Mouse (Mus musculus) heart, embryonic 12.5 days (tissue): ENCODE data around the gene Tpcn2. TPM values are rescaled to one million over a fixed set of nuclear protein-coding genes. Genes with fewer than 3 reads are reported as not detected.

Source experiments
- ATAC-seq: fragments of 200-750 bp; cut with Nextera tagmentation; 2 replicates; pipeline ENCODE4 v1.8.0; 2017; ENCODE audit warnings: moderate TSS enrichment, moderate library complexity; ENCODE audit not compliant: insufficient number of reproducible peaks, low FRiP score
- H3K27ac ChIP-seq: fragments of 300-500 bp; sonication (generic); 2 replicates; pipeline ENCODE4 v1.5.1; 2016; ENCODE audit warnings: mild to moderate bottlenecking, moderate library complexity; ENCODE audit not compliant: poor library complexity, severe bottlenecking
- H3K27me3 ChIP-seq: fragments of 300-500 bp; sonication (generic); replicated peaks from 2 replicates; pipeline ENCODE4 v1.6.1; 2016; ENCODE audit warnings: mild to moderate bottlenecking, moderate library complexity
- H3K36me3 ChIP-seq: fragments of 300-500 bp; sonication (generic); 2 replicates; pipeline ENCODE4 v1.6.1; 2016; ENCODE audit warnings: mild to moderate bottlenecking, moderate library complexity
- H3K4me1 ChIP-seq: fragments of 300-500 bp; sonication (generic); replicated peaks from 2 replicates; pipeline ENCODE4 v1.6.1; 2016; ENCODE audit warnings: mild to moderate bottlenecking
- H3K4me2 ChIP-seq: fragments of 300-500 bp; sonication (generic); 2 replicates; pipeline ENCODE4 v1.6.1; 2016; ENCODE audit warnings: mild to moderate bottlenecking, moderate library complexity
- H3K4me3 ChIP-seq: fragments of 300-500 bp; sonication (generic); 2 replicates; pipeline ENCODE4 v1.5.1; 2016; ENCODE audit warnings: mild to moderate bottlenecking
- H3K9ac ChIP-seq: fragments of 300-500 bp; sonication (generic); 2 replicates; pipeline ENCODE4 v1.6.1; 2016; ENCODE audit warnings: mild to moderate bottlenecking, moderate library complexity
- H3K9me3 ChIP-seq: fragments of 300-500 bp; sonication (generic); replicated peaks from 2 replicates; pipeline ENCODE4 v1.6.1; 2016; ENCODE audit warnings: mild to moderate bottlenecking, moderate library complexity
- WGBS: fragments of 180-500 bp; shearing (Covaris S2); methylation state at CpG from one replicate; pipeline ENCODE4 v1.1.7; 2016; 5-methylcytosine and 5-hydroxymethylcytosine counted together
- polyA plus RNA-seq: library from polyadenylated mRNA; unstranded; fragments of >200 nt; fragmentation: Nextera tagmentation; extraction: Ambion mirVana; gene quantifications from 2 replicates; pipeline ENCODE4 v1.2.1, GENCODE M21; 2016

Gene Tpcn2
- polyA plus RNA-seq, 1 experiment from 2014 or later: 7.3 TPM

GRCm38 (mm10) chr7:145197711-145198110, 86.1 kb downstream of the Tpcn2 start:
- Histone ChIP-seq H3K27ac (peak overlapping the region; percentile 95), H3K4me1 (peaks cover 65% of the 10 kb centered on the region), H3K4me3 (no peak overlapping the region), H3K9me3 (peaks cover 6% of the 10 kb centered on the region; the same call in 1 of the 2 replicates), H3K27me3 (no peaks in the 10 kb centered on the region), H3K36me3 (no peaks in the 10 kb centered on the region), H3K9ac (peak overlapping the region; percentile 42; the same call in 1 of the 2 replicates), H3K4me2 (no peak overlapping the region)
- 26% methylated on average over 3 of the region's 3 CpGs for WGBS
- no peak for ATAC-seq

- peaks cover 67% of the 10 kb centered on the region for H3K4me1 ChIP-seq
- H3K4me3 ChIP-seq: no peak overlapping the region
- no peak for ATAC-seq
- H3K9me3 ChIP-seq: peaks cover 6% of the 10 kb centered on the region; the same call in 1 of the 2 replicates
- H3K27me3 ChIP-seq: no peaks in the 10 kb centered on the region
- no peaks in the 10 kb centered on the region for H3K36me3 ChIP-seq
- no peak overlapping the region for H3K4me2 ChIP-seq
- no peak overlapping the region for H3K9ac ChIP-seq
- peak overlapping the region; percentile 95 for H3K27ac ChIP-seq
- 77% methylated on average over 3 of the region's 3 CpGs for WGBS
Observed at GRCm38 (mm10) chr7:145197042-145197441, 86.8 kb downstream of the Tpcn2 start.

- 85% methylated on average over 6 of the region's 6 CpGs for WGBS
Observed at GRCm38 (mm10) chr7:145196340-145196739, 87.5 kb downstream of the Tpcn2 start.

GRCm38 (mm10) chr7:145195186-145195927, 88.5 kb downstream of the Tpcn2 start:
- Histone ChIP-seq H3K9ac (no peak overlapping the region), H3K27ac (peak overlapping the region; percentile 62; the same call in 1 of the 2 replicates), H3K9me3 (no peaks in the 10 kb centered on the region), H3K36me3 (no peaks in the 10 kb centered on the region), H3K4me3 (no peak overlapping the region), H3K4me1 (peaks cover 67% of the 10 kb centered on the region), H3K4me2 (no peak overlapping the region), H3K27me3 (no peaks in the 10 kb centered on the region)
- 64% methylated on average over 5 of the region's 5 CpGs for WGBS
- no peak for ATAC-seq

More at GRCm38 (mm10) chr7:145196340-145196739, 87.5 kb downstream of the Tpcn2 start:
- H3K27me3 ChIP-seq: no peaks in the 10 kb centered on the region
- no peak for ATAC-seq
- H3K4me3 ChIP-seq: no peak overlapping the region
- peaks cover 67% of the 10 kb centered on the region for H3K4me1 ChIP-seq
- no peaks in the 10 kb centered on the region for H3K36me3 ChIP-seq
- H3K9ac ChIP-seq: no peak overlapping the region
- no peak overlapping the region for H3K27ac ChIP-seq
- H3K4me2 ChIP-seq: no peak overlapping the region
- peaks cover 3% of the 10 kb centered on the region; the same call in 1 of the 2 replicates for H3K9me3 ChIP-seq

GRCm38 (mm10) chr7:145194455-145195161, 89.2 kb downstream of the Tpcn2 start:
- ATAC-seq: peak; percentile 43; the same call in 1 of the 2 replicates
- Histone ChIP-seq H3K27me3 (no peaks in the 10 kb centered on the region), H3K9me3 (no peaks in the 10 kb centered on the region), H3K9ac (no peak overlapping the region; the same call in 1 of the 2 replicates), H3K27ac (peak overlapping the region; percentile 62), H3K4me1 (peaks cover 63% of the 10 kb centered on the region), H3K4me2 (no peak overlapping the region), H3K36me3 (no peaks in the 10 kb centered on the region), H3K4me3 (no peak overlapping the region)
- 38% methylated on average over 3 of the region's 3 CpGs for WGBS

- H3K4me3 ChIP-seq: no peak overlapping the region
- no peaks in the 10 kb centered on the region for H3K9me3 ChIP-seq
- H3K27ac ChIP-seq: no peak overlapping the region
- no peak overlapping the region for H3K4me2 ChIP-seq
- H3K36me3 ChIP-seq: no peaks in the 10 kb centered on the region
- H3K9ac ChIP-seq: no peak overlapping the region
- 72% methylated on average over 6 of the region's 6 CpGs for WGBS
- H3K4me1 ChIP-seq: peaks cover 47% of the 10 kb centered on the region
- no peak for ATAC-seq
- H3K27me3 ChIP-seq: no peaks in the 10 kb centered on the region
Observed at GRCm38 (mm10) chr7:145192836-145193235, 91.0 kb downstream of the Tpcn2 start.

- Histone ChIP-seq H3K9me3 (no peaks in the 10 kb centered on the region), H3K27ac (no peak overlapping the region), H3K4me2 (no peak overlapping the region), H3K36me3 (no peaks in the 10 kb centered on the region), H3K4me1 (peaks cover 24% of the 10 kb centered on the region), H3K27me3 (no peaks in the 10 kb centered on the region), H3K9ac (no peak overlapping the region), H3K4me3 (no peak overlapping the region)
- no peak for ATAC-seq
Observed at GRCm38 (mm10) chr7:145190520-145190919, 93.3 kb downstream of the Tpcn2 start.

- 49% methylated on average over 8 of the region's 8 CpGs for WGBS
Observed at GRCm38 (mm10) chr7:145189342-145189741, 94.5 kb downstream of the Tpcn2 start.

GRCm38 (mm10) chr7:145187802-145188201, 96.0 kb downstream of the Tpcn2 start:
- no peak overlapping the region for H3K4me3 ChIP-seq
- H3K36me3 ChIP-seq: no peaks in the 10 kb centered on the region
- ATAC-seq: no peak
- 0 out of 2 replicates have a peak, but pooled peaks cover 3% of the 10 kb centered on the region for H3K4me1 ChIP-seq
- H3K9ac ChIP-seq: no peak overlapping the region
- H3K27ac ChIP-seq: no peak overlapping the region
- no peaks in the 10 kb centered on the region for H3K27me3 ChIP-seq
- H3K4me2 ChIP-seq: no peak overlapping the region
- WGBS: 48% methylated on average over 3 of the region's 3 CpGs
- H3K9me3 ChIP-seq: no peaks in the 10 kb centered on the region

More at GRCm38 (mm10) chr7:145189342-145189741, 94.5 kb downstream of the Tpcn2 start:
- no peaks in the 10 kb centered on the region for H3K36me3 ChIP-seq
- no peak overlapping the region for H3K9ac ChIP-seq
- H3K9me3 ChIP-seq: no peaks in the 10 kb centered on the region
- H3K4me1 ChIP-seq: peaks cover 12% of the 10 kb centered on the region
- no peaks in the 10 kb centered on the region for H3K27me3 ChIP-seq
- ATAC-seq: no peak
- no peak overlapping the region for H3K4me3 ChIP-seq
- no peak overlapping the region for H3K4me2 ChIP-seq
- H3K27ac ChIP-seq: no peak overlapping the region

- no peak overlapping the region for H3K9ac ChIP-seq
- ATAC-seq: no peak
- no peaks in the 10 kb centered on the region for H3K36me3 ChIP-seq
- no peaks in the 10 kb centered on the region for H3K9me3 ChIP-seq
- H3K4me1 ChIP-seq: peaks cover 14% of the 10 kb centered on the region
- WGBS: 52% methylated on average over 4 of the region's 4 CpGs
- no peak overlapping the region for H3K4me3 ChIP-seq
- H3K4me2 ChIP-seq: no peak overlapping the region
- no peaks in the 10 kb centered on the region for H3K27me3 ChIP-seq
- H3K27ac ChIP-seq: no peak overlapping the region
Observed at GRCm38 (mm10) chr7:145182388-145182787, 101.4 kb downstream of the Tpcn2 start.

GRCm38 (mm10) chr7:145181376-145182034, 102.3 kb downstream of the Tpcn2 start:
- Histone ChIP-seq H3K27ac (no peak overlapping the region), H3K9ac (no peak overlapping the region), H3K4me3 (no peak overlapping the region), H3K36me3 (no peaks in the 10 kb centered on the region), H3K4me2 (no peak overlapping the region), H3K9me3 (no peaks in the 10 kb centered on the region), H3K4me1 (peaks cover 22% of the 10 kb centered on the region), H3K27me3 (no peaks in the 10 kb centered on the region)
- WGBS: 46% methylated on average over 11 of the region's 11 CpGs
- ATAC-seq: no peak
